Mouse (Mus musculus) G1E (cell line): ENCODE results near the gene Itpkc.

ENCODE experiments used
- CTCF ChIP-seq: IDR thresholded peaks from 2 replicates; pipeline ENCODE4 v1.5.1; 2012; ENCODE audit warnings: low read depth, low read length, inconsistent platforms, mixed read lengths
- GATA1 ChIP-seq: IDR thresholded peaks from 2 replicates; pipeline ENCODE4 v1.6.1; 2012; ENCODE audit warnings: borderline replicate concordance, low read length, inconsistent platforms, mixed read lengths
- GATA2 ChIP-seq: IDR thresholded peaks from 2 replicates; pipeline ENCODE4 v1.6.1; 2012; ENCODE audit warnings: low read depth, low read length, inconsistent platforms, borderline replicate concordance
- POLR2AphosphoS5 ChIP-seq: IDR thresholded peaks from 2 replicates; pipeline ENCODE4 v1.6.1; 2012; ENCODE audit warnings: low read depth, low read length, inconsistent platforms; ENCODE audit not compliant: insufficient replicate concordance
- TAL1 ChIP-seq: conservative IDR thresholded peaks from 2 replicates; pipeline ENCODE4 v1.6.1; 2012; ENCODE audit warnings: low read depth, low read length, inconsistent platforms, mixed read lengths

GRCm38 (mm10) chr7:27261888-27262287, 33.4 kb upstream of the Itpkc start:
- no peak for TF ChIP-seq CTCF
- no peak for TF ChIP-seq GATA1
- TF ChIP-seq TAL1 = no peak
- TF ChIP-seq POLR2AphosphoS5 = no peak
- no peak for TF ChIP-seq GATA2
